Mouse (Mus musculus): ENCODE data around the gene Zfp655. TPM values are rescaled to one million over a fixed set of nuclear protein-coding genes. Genes with fewer than 3 reads are reported as not detected.
"Not testable (repeated sequence)": the region's sequence is repeated elsewhere in the genome, so short reads cannot be mapped to it uniquely, and the experiment has no call there.

Gene Zfp655
- total and polyA plus RNA-seq, 3 experiments, result 25.1 to 124 (median 101) TPM

DNA sequence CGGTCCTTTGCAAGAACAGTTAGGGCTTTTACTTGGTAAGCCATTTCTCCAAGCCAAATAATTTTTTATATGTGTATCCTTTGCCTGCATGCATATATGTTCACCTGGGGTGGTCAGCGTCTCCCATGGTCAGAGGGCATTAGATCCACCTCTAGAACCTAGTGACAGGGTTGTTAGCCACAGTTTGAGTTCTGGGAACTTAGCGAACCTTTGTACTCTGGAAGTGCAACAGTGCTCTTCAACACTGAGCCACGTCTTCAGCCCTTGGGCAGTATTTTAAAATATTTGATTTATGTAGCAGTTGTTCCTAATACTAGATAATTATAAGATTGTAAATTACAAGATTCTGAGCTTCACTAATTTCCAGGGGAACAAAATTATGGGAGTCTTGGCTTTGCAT lies 874 bp upstream of the Zfp655 start:
- TF ChIP-seq CTCF (IDR thresholded peaks at IDR 0.05; ENCODE audit: low read depth, low read length), result no peak
- no peak for TF ChIP-seq GATA2 (IDR thresholded peaks at IDR 0.05; ENCODE audit: borderline replicate concordance, low read depth, low read length)
- no peak for TF ChIP-seq POLR2AphosphoS5 (IDR thresholded peaks at IDR 0.05; ENCODE audit: insufficient replicate concordance, low read depth, low read length)
- TF ChIP-seq TAL1 (conservative IDR thresholded peaks at IDR 0.05; ENCODE audit: low read depth, low read length), result no peak
- no peak for TF ChIP-seq GATA1 (IDR thresholded peaks at IDR 0.05; ENCODE audit: borderline replicate concordance, low read length)
- Histone ChIP-seq H3K4me1 (ENCODE audit: insufficient read depth, low read depth, low read length) (peaks cover 44% of the 10 kb centered on the region), H3K4me3 (ENCODE audit: low read depth, low read length) (peak overlapping the region; percentile 98; the same call in 1 of the 2 replicates), H3K36me3 (replicated peaks) (peaks cover 27% of the 10 kb centered on the region), H3K9me3 (replicated peaks) (no peaks in the 10 kb centered on the region), H3K27me3 (ENCODE audit: insufficient read depth, low read length) (no peaks in the 10 kb centered on the region)
- no peak for DNase-seq (ENCODE audit: low spot score)
- no peak for ATAC-seq (ENCODE audit: extremely low read depth, insufficient number of reproducible peaks, low FRiP score, poor library complexity, severe bottlenecking)

DNA sequence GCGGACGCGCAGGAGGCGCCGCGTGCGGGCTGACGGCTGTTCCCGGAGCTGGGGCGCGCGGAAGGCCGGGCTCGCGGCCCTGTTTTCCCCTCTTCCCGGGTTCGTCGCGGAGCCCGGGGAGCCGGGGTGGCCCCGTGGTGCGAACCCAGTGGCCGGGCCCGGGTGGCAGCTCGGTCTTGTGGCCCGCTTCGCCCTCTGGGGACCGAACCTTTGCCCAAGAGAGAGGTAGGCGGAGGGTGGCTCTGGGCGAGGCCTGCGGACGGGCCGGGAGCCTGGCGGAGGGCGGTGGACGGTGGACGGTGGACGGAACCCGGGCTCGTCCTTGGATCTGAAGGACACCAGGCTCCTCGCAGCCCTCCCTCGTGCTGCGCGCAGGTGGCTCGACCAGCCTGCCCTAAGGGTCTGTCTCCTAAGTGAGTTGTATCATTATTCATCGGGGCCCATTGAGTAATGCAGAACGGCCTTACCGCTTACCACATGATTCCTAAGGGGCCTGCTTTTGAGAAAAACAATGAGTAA lies 437 bp downstream of the Zfp655 start:
- peaks cover 40% of the 10 kb centered on the region for H3K36me3 ChIP-seq (replicated peaks)
- no peaks in the 10 kb centered on the region for H3K27me3 ChIP-seq (ENCODE audit: insufficient read depth, low read length)
- H3K9me3 ChIP-seq (replicated peaks), result no peaks in the 10 kb centered on the region
- DNase-seq (ENCODE audit: low spot score) (no peak), ATAC-seq (ENCODE audit: extremely low read depth, insufficient number of reproducible peaks, low FRiP score, poor library complexity, severe bottlenecking) (no peak)
- H3K4me3 ChIP-seq (ENCODE audit: low read depth, low read length), result peak overlapping the region; percentile 98
- TF ChIP-seq CTCF (IDR thresholded peaks at IDR 0.05; ENCODE audit: low read depth, low read length) (no peak), TAL1 (conservative IDR thresholded peaks at IDR 0.05; ENCODE audit: low read depth, low read length) (no peak), GATA1 (IDR thresholded peaks at IDR 0.05; ENCODE audit: borderline replicate concordance, low read length) (no peak), POLR2AphosphoS5 (IDR thresholded peaks at IDR 0.05; ENCODE audit: insufficient replicate concordance, low read depth, low read length) (no peak), GATA2 (IDR thresholded peaks at IDR 0.05; ENCODE audit: borderline replicate concordance, low read depth, low read length) (no peak)
- H3K4me1 ChIP-seq (ENCODE audit: insufficient read depth, low read depth, low read length), result peaks cover 46% of the 10 kb centered on the region

- DNase-seq (ENCODE audit: low spot score) (no peak), ATAC-seq (ENCODE audit: extremely low read depth, insufficient number of reproducible peaks, low FRiP score, poor library complexity, severe bottlenecking) (no peak)
- H3K36me3 ChIP-seq (replicated peaks), result peaks cover 66% of the 10 kb centered on the region
- no peaks in the 10 kb centered on the region for H3K9me3 ChIP-seq (replicated peaks)
- peaks cover 41% of the 10 kb centered on the region for H3K4me1 ChIP-seq (ENCODE audit: insufficient read depth, low read depth, low read length)
- no peaks in the 10 kb centered on the region for H3K27me3 ChIP-seq (ENCODE audit: insufficient read depth, low read length)
- TF ChIP-seq TAL1 (conservative IDR thresholded peaks at IDR 0.05; ENCODE audit: low read depth, low read length) (no peak), CTCF (IDR thresholded peaks at IDR 0.05; ENCODE audit: low read depth, low read length) (0 out of 2 replicates have a peak, but pooled peaks have one; percentile 23)
- no peak overlapping the region for H3K4me3 ChIP-seq (ENCODE audit: low read depth, low read length)
Measured at GRCm38 (mm10) chr5:145234636-145235035, 3.1 kb downstream of the Zfp655 start.

DNA sequence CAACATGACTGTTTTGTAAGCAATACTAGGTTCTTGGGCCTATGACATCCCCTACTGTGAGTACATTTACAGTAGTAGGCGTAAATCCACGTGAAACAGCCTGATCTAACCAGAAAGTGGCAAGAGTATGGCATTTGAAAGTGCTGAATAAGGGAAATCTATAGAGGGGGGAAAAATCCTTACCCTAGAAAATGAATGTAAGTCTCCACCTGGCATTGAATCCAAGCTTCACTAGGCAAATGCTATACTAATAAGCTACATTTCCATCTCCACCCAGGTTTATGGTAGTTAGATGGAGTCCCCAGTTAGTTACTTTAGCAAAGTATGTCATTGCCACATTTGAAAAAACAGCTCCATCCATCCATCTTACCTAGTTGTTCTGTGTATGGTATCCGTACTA lies 18.0 kb downstream of the Zfp655 start:
- H3K4me1 ChIP-seq (ENCODE audit: insufficient read depth, low read depth, low read length), result no peaks in the 10 kb centered on the region
- no peaks in the 10 kb centered on the region for H3K9me3 ChIP-seq (replicated peaks)
- H3K4me3 ChIP-seq (ENCODE audit: low read depth, low read length), result no peak overlapping the region
- H3K36me3 ChIP-seq (replicated peaks), result peaks cover 79% of the 10 kb centered on the region
- TF ChIP-seq TAL1 (conservative IDR thresholded peaks at IDR 0.05; ENCODE audit: low read depth, low read length), result no peak
- no peak for TF ChIP-seq CTCF (IDR thresholded peaks at IDR 0.05; ENCODE audit: low read depth, low read length)
- no peak for TF ChIP-seq POLR2AphosphoS5 (IDR thresholded peaks at IDR 0.05; ENCODE audit: insufficient replicate concordance, low read depth, low read length)
- no peak for TF ChIP-seq GATA1 (IDR thresholded peaks at IDR 0.05; ENCODE audit: borderline replicate concordance, low read length)
- no peak for TF ChIP-seq GATA2 (IDR thresholded peaks at IDR 0.05; ENCODE audit: borderline replicate concordance, low read depth, low read length)
- H3K27me3 ChIP-seq (ENCODE audit: insufficient read depth, low read length), result no peaks in the 10 kb centered on the region
- no peak for ATAC-seq (ENCODE audit: extremely low read depth, insufficient number of reproducible peaks, low FRiP score, poor library complexity, severe bottlenecking)
- DNase-seq (ENCODE audit: low spot score), result no peak

DNA sequence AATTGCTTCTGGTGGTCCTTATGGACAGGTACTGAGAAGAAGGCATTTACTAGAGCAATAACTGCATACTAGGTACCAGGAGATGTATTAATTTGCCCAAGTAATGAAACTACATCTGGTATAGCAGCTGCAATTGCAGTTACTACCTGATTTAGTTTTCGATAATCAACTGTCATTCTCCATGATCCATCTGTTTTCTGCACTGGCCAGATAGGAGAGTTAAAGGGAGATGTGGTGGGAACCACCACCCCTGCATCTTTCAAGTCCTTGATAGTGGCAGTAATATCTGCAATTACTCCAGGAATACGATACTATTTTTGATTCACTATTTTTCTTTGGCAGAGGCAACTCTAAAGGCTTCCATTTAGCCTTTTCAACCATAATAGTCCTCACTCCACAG lies 42.1 kb downstream of the Zfp655 start:
- not testable (repeated sequence) for H3K4me1 ChIP-seq (ENCODE audit: insufficient read depth, low read depth, low read length); H3K9me3 ChIP-seq (replicated peaks); H3K4me3 ChIP-seq (ENCODE audit: low read depth, low read length); H3K27me3 ChIP-seq (ENCODE audit: insufficient read depth, low read length); H3K36me3 ChIP-seq (replicated peaks); DNase-seq (ENCODE audit: low spot score); ATAC-seq (ENCODE audit: extremely low read depth, insufficient number of reproducible peaks, low FRiP score, poor library complexity, severe bottlenecking)

DNA sequence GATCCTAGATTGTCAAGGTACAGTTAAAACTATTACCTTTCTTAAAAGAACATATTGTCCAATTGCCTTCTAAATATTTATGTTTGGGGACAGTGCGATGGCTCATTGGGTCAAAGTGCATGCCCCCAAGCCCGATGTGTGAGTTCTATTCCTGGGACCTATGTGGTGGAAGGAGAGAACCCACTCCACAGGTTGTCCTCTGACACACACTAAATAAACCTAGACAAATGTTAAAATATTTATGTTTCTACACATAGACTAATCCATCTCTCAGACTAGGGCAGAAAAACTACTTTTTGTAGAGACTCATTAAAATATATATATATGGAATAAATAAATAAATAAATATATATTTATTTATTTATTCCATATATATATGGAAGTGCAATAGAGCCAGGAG lies 48.4 kb downstream of the Zfp655 start:
- Histone ChIP-seq H3K9me3 (replicated peaks) (no peaks in the 10 kb centered on the region), H3K4me1 (ENCODE audit: insufficient read depth, low read depth, low read length) (peaks cover 23% of the 10 kb centered on the region), H3K36me3 (replicated peaks) (peaks cover 33% of the 10 kb centered on the region), H3K27me3 (ENCODE audit: insufficient read depth, low read length) (no peaks in the 10 kb centered on the region), H3K4me3 (ENCODE audit: low read depth, low read length) (peak overlapping the region; percentile 90; the same call in 1 of the 2 replicates)
- TF ChIP-seq CTCF (IDR thresholded peaks at IDR 0.05; ENCODE audit: low read depth, low read length) (no peak), GATA1 (IDR thresholded peaks at IDR 0.05; ENCODE audit: borderline replicate concordance, low read length) (no peak), POLR2AphosphoS5 (IDR thresholded peaks at IDR 0.05; ENCODE audit: insufficient replicate concordance, low read depth, low read length) (no peak), GATA2 (IDR thresholded peaks at IDR 0.05; ENCODE audit: borderline replicate concordance, low read depth, low read length) (no peak), TAL1 (conservative IDR thresholded peaks at IDR 0.05; ENCODE audit: low read depth, low read length) (no peak)
- ATAC-seq (ENCODE audit: extremely low read depth, insufficient number of reproducible peaks, low FRiP score, poor library complexity, severe bottlenecking), result no peak
- no peak for DNase-seq (ENCODE audit: low spot score)
